In genomic region chr3:120897221-120897620, GRCm38 (mm10) we compare ENCODE assay signal across 12 mouse cellular contexts.
DNase-seq lines count a peak whose midpoint lies in the region; TF ChIP-seq lines count a peak whose summit lies in the region.
"Had no signal": no experiment of that assay in that cellular context is flagged by ENCODE, and none has a peak within 500 bp of the region (broad histone marks: within the 10 kb centered on the region; RNA-seq: fewer than 3 reads in every experiment).

No protein-coding gene starts in this region.

- peak; percentile 27 to 60 for DNase-seq in frontal cortex, adult 2 months (ENCODE audit: extremely low spot score in 1 of 2, low spot score in 1 of 2)
- no peak for DNase-seq in frontal cortex, postnatal 25 days (ENCODE audit: low spot score in 2 of 2)
- peak; percentile 58 for DNase-seq in brain, embryonic 14.5 days (ENCODE audit: low read depth)
- DNase-seq in cerebellum, adult 9-10 months: peak; percentile 82
- peak; percentile 56 to 81 for DNase-seq in layer of hippocampus, adult 18-20 months (ENCODE audit: low spot score in 2 of 2)
- no peak for DNase-seq in adrenal gland, adult 8-10 months
- no peak for DNase-seq in kidney, adult 9 months
- no peak for DNase-seq in urinary bladder, postnatal 25 days (ENCODE audit: low spot score)
- DNase-seq: gastrocnemius, postnatal 14 days; kidney, adult 18-20 months; kidney, postnatal 4 days; thymus, postnatal 14 days had no signal

- TF ChIP-seq POLR2A in brain, embryonic 14.5 days (IDR thresholded peaks at IDR 0.05; ENCODE audit: borderline replicate concordance, extremely low read depth, insufficient read depth, insufficient read length, poor library complexity, severe bottlenecking): no peak

- TF ChIP-seq CTCF in brain, embryonic 14.5 days (IDR thresholded peaks at IDR 0.05; ENCODE audit: borderline replicate concordance, extremely low read depth, insufficient read depth, insufficient read length): no peak

Comparison
In these comparisons a context has a peak if more than half of its experiments do, and no peak if none do; other contexts are left out.
1. DNase-seq: peak in frontal cortex, adult 2 months (2 of 2), brain, embryonic 14.5 days (single experiment), cerebellum, adult 9-10 months (single experiment) and layer of hippocampus, adult 18-20 months (2 of 2); none in frontal cortex, postnatal 25 days (0 of 2), adrenal gland, adult 8-10 months (single experiment), kidney, adult 9 months (single experiment) and urinary bladder, postnatal 25 days (single experiment).